Mouse (Mus musculus): ENCODE results near the gene Chac1.

The Chac1 gene

DNA sequence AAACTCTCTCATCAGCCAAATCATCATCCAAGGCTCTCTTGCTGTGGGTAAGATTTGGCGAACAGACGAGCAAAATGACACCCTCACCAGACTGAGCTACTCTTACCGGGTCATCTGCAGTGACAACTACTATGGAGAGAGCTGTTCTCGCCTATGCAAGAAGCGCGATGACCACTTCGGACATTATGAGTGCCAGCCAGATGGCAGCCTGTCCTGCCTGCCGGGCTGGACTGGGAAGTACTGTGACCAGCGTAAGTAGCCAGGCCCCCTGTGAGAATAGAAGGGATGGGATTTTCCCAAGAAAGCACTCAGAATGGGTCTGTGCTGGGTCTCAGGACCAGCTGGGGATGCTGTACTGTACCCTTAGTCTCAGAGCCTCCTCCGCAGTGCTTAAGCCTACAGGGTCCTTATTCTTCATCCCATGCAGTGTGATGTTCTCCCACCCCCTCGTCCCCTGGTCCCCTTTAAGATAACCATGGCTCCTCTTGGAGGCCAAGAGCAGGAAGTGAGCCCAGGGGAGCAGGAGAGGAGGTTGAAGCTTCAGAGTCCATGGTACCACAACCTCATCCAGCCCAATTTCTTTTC is 23.0 kb upstream of the Chac1 start:
- no peak for DNase-seq (ENCODE audit: low spot score)

DNA sequence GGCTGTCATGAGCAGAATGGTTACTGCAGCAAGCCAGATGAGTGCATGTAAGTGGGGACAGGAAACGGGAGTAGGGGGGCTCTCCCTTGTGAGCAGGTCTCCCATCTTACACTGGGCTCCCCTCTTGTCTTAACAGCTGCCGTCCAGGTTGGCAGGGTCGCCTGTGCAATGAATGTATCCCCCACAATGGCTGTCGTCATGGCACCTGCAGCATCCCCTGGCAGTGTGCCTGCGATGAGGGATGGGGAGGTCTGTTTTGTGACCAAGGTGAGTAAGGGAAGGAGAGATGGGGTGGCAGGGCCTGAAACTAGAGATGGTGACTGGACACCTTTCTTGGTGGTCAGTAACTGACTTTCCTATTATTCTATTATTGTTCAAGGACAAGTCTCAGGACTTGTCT is 22.5 kb upstream of the Chac1 start:
- no peak for DNase-seq (ENCODE audit: low spot score)

DNA sequence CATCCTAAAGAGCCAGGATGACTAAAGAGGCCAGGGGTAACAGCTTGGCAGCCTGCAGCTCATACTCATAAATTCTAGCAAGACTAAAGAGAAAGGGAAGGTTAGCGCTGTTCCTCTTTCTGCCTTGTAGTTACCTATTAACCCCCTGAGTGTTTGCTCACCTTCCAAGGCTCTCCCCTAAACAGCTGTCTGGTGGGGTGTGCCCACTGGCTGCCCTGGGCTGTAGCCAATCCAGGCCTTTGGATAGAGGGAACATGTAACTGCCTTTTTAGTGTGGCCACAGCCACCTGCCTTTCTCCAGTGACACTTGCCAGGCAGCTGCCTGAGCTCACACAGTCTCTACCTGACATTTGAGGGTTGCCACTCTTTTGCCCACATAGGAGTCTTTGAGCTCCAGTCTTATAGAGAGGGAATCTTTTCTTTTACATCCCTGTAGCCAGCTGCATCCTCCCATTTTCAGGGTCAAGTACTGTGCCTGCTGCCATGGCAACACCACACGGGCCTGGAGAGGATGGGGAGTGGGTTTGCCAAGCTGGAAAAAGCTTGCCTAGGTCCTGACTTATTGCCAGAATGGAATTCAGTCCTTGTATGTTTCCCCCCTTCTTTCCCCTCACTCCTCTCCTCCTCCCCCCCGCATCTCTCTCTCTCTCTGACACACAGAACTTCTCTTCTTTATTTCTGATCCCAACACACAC is 21.8 kb upstream of the Chac1 start:
- no peak for DNase-seq (ENCODE audit: low spot score)

DNA sequence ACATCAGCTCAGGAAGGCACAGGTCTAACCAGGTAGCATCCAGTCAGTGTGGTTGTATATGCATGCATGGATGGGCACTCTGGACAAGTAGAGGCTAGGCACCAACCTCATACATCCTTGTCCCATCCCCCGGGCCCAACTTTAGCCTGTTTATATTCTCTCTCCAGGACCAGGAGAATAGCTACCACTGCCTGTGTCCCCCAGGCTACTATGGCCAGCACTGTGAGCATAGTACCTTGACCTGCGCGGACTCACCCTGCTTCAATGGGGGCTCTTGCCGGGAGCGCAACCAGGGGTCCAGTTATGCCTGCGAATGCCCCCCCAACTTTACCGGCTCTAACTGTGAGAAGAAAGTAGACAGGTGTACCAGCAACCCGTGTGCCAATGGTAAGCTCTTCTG is 20.2 kb upstream of the Chac1 start:
- no peak for DNase-seq (ENCODE audit: low spot score)

DNA sequence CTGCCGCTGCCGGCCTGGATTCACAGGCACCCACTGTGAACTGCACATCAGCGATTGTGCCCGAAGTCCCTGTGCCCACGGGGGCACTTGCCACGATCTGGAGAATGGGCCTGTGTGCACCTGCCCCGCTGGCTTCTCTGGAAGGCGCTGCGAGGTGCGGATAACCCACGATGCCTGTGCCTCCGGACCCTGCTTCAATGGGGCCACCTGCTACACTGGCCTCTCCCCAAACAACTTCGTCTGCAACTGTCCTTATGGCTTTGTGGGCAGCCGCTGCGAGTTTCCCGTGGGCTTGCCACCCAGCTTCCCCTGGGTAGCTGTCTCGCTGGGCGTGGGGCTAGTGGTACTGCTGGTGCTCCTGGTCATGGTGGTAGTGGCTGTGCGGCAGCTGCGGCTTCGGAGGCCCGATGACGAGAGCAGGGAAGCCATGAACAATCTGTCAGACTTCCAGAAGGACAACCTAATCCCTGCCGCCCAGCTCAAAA is 18.8 kb upstream of the Chac1 start:
- no peak for DNase-seq (ENCODE audit: low spot score)

DNA sequence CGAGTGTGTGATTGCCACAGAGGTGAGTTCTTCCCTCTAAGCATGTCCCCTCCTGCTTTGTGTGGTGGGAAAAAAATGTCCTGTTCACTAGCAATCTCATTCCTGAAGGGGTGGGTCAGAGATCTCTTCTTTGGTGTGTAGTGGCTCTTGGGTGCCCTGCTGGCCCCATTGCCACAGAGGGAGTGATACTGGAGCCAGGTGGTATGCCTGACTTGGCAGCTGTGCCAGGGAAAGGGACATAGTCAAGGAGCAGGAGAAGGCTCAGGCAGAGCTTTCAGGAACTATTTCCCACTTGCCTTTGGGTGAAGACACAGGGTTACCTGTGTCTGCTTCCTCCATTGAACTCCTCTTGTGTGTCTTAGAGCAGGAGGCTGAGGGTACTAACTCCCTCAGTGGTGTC is 16.9 kb upstream of the Chac1 start:
- DNase-seq (ENCODE audit: low spot score): no peak

DNA sequence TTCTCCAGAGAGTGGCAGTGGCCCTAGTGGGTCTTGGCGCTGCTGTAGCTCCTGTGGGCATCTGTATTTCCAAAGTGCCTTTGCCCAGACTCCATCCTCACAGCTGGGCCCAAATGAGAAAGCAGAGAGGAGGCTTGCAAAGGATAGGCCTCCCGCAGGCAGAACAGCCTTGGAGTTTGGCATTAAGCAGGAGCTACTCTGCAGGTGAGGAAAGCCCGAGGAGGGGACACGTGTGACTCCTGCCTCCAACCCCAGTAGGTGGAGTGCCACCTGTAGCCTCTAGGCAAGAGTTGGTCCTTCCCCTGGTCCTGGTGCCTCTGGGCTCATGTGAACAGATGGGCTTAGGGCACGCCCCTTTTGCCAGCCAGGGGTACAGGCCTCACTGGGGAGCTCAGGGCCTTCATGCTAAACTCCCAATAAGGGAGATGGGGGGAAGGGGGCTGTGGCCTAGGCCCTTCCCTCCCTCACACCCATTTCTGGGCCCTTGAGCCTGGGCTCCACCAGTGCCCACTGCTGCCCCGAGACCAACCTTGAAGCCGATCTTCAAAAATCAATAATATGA is 16.0 kb upstream of the Chac1 start:
- no peak for DNase-seq (ENCODE audit: low spot score)

DNA sequence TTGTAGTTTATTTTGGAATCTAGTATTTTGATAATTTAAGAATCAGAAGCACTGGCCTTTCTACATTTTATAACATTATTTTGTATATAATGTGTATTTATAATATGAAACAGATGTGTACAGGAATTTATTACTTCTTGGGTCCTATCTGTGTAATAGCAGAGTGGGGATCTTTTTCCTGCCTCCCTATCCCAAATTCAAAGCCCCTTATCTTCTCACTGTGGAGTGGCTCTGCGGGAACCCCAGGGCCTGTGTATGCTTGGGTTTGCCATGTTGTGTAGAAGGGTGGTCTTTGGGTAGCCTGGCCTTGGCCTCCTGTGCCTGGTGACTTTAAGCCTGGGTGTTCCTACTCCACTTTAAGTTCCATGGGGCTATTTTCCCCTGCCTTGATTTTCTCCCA is 15.5 kb upstream of the Chac1 start:
- DNase-seq (ENCODE audit: low spot score): no peak

DNA sequence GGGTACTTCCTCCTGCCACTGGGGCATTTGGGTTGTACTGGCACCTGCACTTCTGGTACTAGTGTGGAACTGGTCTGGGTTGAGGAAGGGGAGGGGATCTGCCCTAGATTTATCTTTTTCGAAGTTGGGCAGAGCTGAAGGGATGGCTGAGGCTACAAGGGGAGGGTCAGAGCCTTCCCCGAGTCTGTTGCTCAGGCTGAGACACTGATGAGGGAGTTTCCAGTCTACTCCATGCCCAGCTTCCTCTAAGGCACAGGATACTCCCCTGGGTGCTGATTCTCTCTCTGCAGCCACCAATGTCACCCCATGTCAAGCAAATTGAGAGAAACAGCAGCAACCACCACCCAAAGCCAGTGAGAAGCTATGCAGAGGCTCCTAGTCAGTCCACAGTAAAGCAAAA is 15.0 kb upstream of the Chac1 start:
- no peak for DNase-seq (ENCODE audit: low spot score)

DNA sequence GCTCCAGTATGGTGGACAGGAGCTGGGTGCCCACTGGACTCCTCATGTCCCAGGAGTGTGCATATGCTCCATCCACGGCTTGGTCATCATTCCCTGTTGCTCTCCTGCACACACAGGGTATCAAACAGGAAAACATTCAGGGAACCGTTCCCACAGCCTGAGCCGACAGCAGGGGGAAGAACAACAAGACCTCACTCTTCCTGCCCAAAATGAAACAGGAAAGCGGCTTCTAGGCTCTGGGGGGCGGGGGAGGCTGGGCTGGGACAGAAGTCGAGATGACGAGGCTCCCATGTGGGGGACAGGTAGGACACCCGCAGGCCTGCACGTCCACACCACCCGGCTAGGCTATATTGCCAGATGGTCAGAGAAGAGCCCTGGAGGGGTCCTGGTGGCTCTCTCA is 14.6 kb upstream of the Chac1 start:
- no peak for DNase-seq (ENCODE audit: low spot score)

DNA sequence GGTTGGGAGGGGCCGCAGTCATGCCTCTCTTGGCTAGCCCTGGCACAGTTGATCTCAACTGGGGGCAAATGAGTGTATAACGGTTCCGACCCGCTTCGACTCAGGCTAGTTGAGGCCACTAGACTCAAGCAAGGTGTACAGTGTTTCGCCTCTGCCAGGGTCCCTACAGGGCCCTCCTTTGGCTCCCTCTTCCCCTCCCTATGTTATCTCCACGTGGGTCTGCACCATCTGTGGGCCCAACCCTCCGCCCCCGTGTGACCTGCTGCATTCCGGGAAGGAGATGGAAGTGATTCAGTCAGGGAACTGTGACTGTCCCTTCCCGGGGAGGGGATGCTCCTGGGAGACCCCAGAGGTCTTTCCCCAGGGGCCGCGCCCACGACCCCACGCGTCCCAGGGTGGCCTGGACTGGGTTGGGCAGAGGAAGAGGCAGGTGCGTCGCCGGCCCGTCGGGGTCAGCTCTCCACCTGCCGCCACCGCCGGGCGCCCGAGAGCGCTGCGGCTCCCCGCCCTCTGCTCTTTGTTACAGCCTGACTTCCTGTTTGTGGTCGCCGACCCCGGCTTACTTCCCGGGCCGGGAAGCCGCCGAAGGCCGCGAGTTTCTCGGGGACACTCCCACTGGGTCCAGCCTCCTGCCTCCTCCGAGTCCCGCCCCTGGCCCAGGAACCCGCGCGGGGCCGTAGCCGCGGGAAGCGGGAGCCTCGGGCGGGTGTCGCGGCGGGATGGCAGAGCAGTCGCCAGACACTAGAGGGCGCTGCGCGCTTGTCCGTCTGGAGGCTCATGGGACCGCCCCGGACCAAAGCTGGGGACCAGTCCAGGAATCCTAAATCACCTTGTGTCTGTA is 13.4 kb upstream of the Chac1 start:
- DNase-seq (ENCODE audit: low spot score): peak; percentile 76

DNA sequence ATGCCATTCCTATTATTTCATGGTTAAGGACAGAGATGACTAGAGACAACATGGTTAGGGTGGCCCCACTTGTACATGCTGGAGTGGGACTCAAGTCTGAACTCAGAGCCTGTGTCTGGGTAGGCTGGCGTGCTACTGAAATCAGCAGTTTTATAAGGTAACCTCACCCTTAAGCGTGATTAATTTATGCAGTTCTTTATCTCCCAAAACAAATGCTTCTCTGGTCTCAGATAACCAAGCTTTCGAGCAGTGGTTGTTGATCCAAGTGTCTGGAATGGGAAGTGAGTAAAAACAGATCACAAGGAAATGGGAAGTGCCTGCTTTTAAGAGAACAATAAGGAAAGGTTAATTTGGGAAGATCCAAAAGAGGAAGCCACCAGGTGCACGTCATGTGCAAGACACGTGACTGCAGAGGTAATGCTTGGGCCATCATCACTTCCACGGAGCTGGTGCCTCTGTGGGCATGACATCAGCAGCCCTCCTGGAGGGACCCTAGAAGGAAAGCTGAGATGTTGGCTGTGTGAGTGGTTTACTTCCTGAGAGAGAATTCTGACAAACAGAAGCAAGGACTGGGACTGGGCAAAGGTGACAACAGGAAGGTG is 6.4 kb upstream of the Chac1 start:
- no peak for DNase-seq (ENCODE audit: low spot score)

DNA sequence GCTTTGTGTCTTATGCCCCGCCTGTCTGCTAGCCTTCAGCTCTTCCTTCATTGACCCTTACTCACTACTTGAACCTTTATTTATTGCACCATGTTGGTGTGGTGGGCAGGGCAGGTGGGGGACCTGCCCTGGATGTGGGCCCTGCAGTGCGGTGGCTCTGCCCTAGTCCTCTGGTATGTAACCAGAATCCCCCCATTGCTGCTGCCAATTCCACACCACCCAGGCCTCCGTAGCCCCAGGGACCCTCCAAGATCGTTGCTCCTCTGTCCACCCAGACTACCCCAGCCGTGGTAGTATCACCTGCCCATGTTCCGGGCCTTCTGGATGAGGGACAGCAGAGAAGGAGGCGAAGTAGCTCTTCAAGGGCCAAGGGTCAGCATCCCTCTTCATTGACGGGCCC is 2.7 kb downstream of the Chac1 start:
- DNase-seq (ENCODE audit: low spot score): no peak

DNA sequence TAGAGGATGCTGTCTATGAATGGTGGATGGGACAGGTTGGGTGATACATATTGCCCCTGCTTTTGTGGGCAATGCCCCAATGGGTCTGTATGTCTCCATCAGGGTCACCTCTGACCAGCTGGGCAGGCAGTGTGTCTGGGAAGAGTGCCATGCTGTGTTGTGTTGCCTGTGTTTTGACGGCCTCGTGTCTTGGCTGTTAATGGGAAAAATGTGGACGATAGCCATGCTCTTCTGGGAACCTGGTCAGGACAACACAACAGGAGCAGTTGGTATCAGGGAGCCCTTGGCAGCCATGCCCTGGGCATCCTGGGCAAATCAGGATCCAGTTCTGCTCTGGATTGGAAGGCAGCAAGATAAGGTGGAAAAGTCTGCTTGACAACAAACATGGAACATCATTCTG is 4.1 kb downstream of the Chac1 start:
- no peak for DNase-seq (ENCODE audit: low spot score)

DNA sequence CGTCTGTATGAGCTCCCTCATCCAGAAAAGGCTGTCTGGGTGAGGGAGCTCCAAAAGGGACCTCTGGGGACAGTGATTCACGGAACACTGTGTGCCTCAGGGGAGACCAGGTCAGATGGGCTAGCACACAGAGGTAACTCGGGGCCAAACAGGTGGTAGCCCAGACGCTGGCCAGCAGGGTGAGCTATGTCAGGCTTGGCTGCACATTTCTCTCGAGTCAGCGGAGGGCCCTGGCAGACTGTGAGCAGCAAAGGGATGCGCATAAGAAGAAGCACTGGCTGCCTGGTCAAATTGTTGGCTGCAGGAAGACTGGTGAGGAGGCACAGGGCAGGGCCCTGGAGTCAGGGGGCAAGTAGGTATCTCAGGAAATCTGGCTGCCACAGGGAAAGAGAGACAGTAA is 4.6 kb downstream of the Chac1 start:
- no peak for DNase-seq (ENCODE audit: low spot score)

DNA sequence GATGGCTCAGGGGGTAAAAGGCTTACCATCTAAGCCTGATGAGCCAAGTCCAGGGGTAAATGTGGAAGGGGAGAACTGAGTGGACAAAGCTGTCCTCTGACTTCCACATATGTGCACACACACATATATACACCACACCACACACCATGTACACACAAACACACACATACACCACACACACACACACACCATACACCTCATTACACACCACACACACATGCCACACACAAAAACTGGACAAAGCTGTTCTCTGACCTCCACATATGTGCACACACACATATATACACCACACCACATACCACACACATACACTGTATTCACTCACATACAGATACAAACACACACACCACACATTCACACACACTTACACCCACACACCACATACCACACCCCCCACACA is 5.3 kb downstream of the Chac1 start:
- no peak for DNase-seq (ENCODE audit: low spot score)

DNA sequence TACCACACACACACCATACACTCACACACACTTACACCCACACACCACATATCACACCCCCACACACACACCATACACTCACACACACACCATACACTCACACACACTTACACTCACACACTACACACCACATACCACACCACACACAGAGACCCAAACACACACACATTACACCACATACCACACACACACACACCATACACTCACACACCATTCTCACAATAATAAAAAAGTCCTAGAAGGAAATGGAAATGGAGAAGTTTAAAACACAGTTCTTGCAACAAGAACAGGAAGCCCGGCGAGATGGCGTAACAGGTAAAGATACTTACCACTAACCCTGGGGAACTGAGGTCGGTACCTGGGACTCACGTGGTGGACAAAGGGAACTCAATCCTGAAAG is 5.8 kb downstream of the Chac1 start:
- DNase-seq (ENCODE audit: low spot score): no peak

DNA sequence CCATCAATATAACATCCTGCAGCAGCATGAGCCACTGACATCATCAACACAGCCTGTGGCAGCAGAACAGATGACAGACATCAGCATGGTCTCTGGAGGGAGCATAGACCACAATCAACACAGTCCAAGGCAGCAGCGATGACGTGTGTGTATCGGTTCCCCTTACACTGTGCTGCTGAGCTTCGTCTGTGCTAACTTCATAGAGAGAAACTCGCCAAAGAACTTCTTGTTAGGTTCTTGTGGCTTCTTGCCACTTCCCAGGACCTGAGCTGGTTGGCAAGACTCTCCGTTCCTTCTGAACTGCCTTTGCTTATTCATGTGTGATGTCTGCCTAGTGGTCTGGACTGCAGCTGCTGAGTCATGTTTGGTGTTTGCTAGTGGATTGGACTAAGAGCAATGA is 7.2 kb downstream of the Chac1 start:
- no peak for DNase-seq (ENCODE audit: low spot score)

DNA sequence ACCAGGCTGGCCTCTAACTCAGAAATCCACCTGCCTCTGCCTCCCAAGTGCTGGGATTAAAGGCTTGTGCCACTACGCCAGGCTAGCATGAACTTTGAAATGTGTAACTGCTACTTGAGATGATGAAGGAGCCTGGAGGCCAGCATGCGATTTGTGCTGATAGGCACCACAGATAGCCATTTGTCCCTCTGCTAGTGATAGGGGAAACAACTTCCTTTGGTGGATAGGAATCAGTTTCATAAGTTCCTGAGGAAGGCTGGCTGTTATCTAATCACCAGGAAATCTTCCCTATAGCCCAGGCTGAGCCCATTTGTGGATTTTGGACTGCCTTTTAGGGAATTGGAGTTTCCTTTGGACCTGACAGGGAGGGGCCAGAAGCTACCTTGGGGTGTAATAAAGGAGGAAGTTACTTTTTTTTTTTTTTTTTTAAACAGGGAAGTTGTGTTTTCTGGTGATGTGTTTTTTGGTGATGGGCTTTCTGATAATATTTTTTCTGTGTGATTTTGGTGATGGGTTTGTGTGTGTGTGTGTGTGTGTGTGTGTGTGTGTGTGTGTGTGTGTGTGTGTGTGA is 8.8 kb downstream of the Chac1 start:
- no peak for DNase-seq (ENCODE audit: low spot score)

DNA sequence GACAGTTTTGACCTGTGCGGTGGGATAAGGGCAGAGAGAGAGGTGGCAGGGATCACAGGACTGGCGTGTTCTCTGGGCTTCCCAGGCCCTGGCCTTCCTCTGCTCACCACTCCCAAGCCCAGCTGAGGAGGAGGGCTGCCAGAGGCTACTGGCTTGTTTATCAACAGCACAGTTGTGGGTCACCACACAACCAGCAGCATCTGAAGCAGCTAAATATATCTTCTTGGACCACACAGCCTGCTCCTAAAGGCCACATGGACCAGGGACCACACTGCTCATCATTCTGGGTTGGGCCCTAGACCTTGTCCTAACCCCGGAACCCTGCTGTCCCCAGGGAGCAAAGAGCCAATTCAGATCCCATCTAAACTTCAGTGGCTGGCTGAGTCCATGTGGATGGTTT is 13.9 kb downstream of the Chac1 start:
- no peak for DNase-seq (ENCODE audit: low spot score)

DNA sequence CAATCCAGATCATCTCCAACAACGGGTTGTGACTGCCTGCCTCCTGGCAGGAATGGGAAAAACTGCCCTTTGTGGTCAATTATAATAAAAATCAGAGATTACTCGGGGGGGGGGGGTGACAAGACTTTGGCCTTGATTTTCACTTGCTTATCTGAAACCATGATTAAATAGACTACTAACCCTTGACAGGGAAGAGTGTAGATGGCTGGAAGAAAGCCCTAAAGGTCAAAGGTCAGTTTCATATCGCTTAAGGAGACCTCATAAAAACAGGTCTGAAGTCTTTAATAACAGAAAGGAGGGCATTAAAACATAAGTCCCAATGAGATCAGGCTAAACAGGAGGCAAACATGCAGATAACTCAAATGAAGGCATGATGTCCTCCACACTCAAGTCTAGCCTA is 16.3 kb downstream of the Chac1 start:
- no peak for DNase-seq (ENCODE audit: low spot score)

DNA sequence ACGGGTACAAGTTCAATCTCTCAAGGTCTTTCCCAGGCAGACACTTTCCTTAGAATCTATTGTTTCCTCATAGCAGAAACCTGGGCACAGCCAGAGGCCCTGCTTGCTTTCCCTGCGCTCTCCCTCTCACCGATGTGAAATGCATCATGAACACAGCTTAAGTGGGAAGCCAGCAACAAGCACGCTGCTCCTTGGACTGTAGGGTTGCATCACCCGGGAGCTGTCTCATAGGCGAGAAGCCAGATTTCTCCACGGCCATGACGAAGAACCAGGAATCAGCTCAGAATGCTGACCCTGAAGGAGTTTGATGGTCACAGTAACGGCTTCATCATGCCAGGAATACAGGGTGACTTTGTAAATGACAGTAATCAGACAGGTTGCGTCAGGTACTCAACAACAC is 19.1 kb downstream of the Chac1 start:
- no peak for DNase-seq (ENCODE audit: low spot score)
